Mouse (Mus musculus) liver, adult 2 months (tissue): ENCODE data around the gene Mff. TPM values are rescaled to one million over a fixed set of nuclear protein-coding genes. Genes with fewer than 3 reads are reported as not detected.

Source experiments
- DNase-seq: peaks from one replicate; pipeline ENCODE4 v3.0.0-alpha.2; 2011; ENCODE audit warnings: low read depth, low spot score; ENCODE audit errors: extremely low read depth
- H3K27ac ChIP-seq: fragments of 200-500 bp; replicated peaks from 2 replicates; pipeline ENCODE4 v1.5.1; 2012; ENCODE audit warnings: low read depth, mild to moderate bottlenecking, control low read depth, inconsistent platforms, low read length; ENCODE audit not compliant: insufficient read depth
- H3K27me3 ChIP-seq: fragments of 200-500 bp; 2 replicates; pipeline ENCODE4 v1.6.1; 2012; ENCODE audit warnings: mild to moderate bottlenecking, moderate library complexity, low read length, inconsistent platforms; ENCODE audit not compliant: control insufficient read depth, insufficient read depth
- H3K36me3 ChIP-seq: fragments of 200-500 bp; 2 replicates; pipeline ENCODE4 v1.6.1; 2012; ENCODE audit warnings: low read length, inconsistent platforms; ENCODE audit not compliant: control insufficient read depth, insufficient read depth
- H3K4me1 ChIP-seq: fragments of 200-500 bp; 2 replicates; pipeline ENCODE4 v1.6.1; 2011; ENCODE audit warnings: low read length; ENCODE audit not compliant: control insufficient read depth, insufficient read depth
- H3K4me3 ChIP-seq: fragments of 200-500 bp; 2 replicates; pipeline ENCODE4 v1.5.1; 2011; ENCODE audit warnings: low read depth, mild to moderate bottlenecking, control low read depth, low read length, moderate library complexity; ENCODE audit not compliant: insufficient read depth
- H3K79me2 ChIP-seq: fragments of 200-500 bp; 2 replicates; pipeline ENCODE4 v1.6.1; 2012; ENCODE audit warnings: inconsistent platforms, mild to moderate bottlenecking, low read length, moderate library complexity; ENCODE audit not compliant: control insufficient read depth, insufficient read depth
- H3K9ac ChIP-seq: fragments of 200-500 bp; 2 replicates; pipeline ENCODE4 v1.6.1; 2012; ENCODE audit warnings: low read depth, mild to moderate bottlenecking, control low read depth, inconsistent platforms, low read length
- CTCF ChIP-seq: fragments of 200-500 bp; IDR thresholded peaks from 2 replicates; pipeline ENCODE4 v1.5.1; 2011; ENCODE audit warnings: low read depth, low read length, control low read depth
- POLR2A ChIP-seq: fragments of 200-500 bp; IDR thresholded peaks from 2 replicates; pipeline ENCODE4 v1.6.1; 2011; ENCODE audit warnings: low read length, control low read depth; ENCODE audit not compliant: insufficient read depth; ENCODE audit errors: extremely low read depth
- WGBS: fragments of 180-500 bp; shearing (Covaris S2); methylation state at CpG from one replicate; pipeline ENCODE4 v1.1.7; 2018; 5-methylcytosine and 5-hydroxymethylcytosine counted together
- polyA plus RNA-seq: library from polyadenylated mRNA; depleted of rRNA; stranded (reverse); fragments of >200 nt; gene quantifications from 2 replicates; pipeline ENCODE4 v1.2.3, GENCODE M21; 2012
- total RNA-seq: library from RNA; depleted of rRNA; stranded (reverse); fragments of >200 nt; gene quantifications from 2 replicates; pipeline ENCODE4 v1.2.3, GENCODE M21; 2014

Gene Mff
- total and polyA plus RNA-seq, 2 experiments, result 38.1 to 58.3 TPM

DNA sequence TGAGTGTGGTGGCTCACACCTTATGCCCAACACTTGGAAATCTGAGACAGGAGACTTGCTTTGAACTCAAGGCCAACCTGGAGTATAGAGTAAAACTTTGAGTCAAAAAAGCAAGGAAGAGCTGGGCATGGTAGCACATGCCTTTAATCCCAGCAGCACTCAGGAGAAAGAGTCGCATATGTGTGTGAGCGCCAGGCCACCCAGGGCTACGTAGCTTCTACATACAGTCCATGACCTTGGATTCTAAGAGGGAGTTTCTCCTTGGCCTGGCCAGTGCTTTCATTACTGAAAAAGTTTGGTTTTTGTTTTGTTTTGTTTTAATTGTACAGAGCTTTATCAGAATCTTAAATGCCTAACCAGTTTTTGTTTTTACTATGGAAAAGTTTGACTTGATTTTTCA is 19.3 kb downstream of the Mff start:
- peaks cover 32% of the 10 kb centered on the region for H3K36me3 ChIP-seq
- no peak overlapping the region for H3K4me3 ChIP-seq
- peaks cover 2% of the 10 kb centered on the region; the same call in 1 of the 2 replicates for H3K79me2 ChIP-seq
- no peaks in the 10 kb centered on the region for H3K4me1 ChIP-seq
- no peak overlapping the region for H3K27ac ChIP-seq
- no peaks in the 10 kb centered on the region for H3K27me3 ChIP-seq
- no peak for TF ChIP-seq CTCF
- TF ChIP-seq POLR2A, result no peak
- no peak overlapping the region for H3K9ac ChIP-seq
- 90% methylated on average over 3 of the region's 3 CpGs for WGBS
- no peak for DNase-seq

DNA sequence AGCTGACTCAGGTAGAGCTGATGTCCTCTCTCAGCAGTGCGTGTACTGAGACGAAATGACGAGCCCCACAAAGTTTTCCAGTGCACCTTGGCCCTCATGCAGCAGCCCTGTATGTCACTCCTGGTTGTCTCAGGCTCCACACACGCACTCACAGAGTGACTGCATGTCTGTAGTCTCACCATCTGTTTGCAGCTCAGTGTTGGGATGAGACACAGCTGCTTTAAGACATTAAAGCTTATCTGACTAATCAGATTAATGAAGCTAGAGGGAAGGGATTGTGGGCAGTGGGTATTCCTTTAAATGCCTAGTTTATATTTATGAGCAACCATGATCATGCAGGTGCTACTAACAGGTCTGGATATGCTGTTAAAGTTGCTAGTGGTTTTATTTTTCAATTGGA is 21.7 kb downstream of the Mff start:
- Histone ChIP-seq H3K4me3 (no peak overlapping the region), H3K27ac (no peak overlapping the region), H3K9ac (no peak overlapping the region), H3K79me2 (no peaks in the 10 kb centered on the region; the same call in 1 of the 2 replicates), H3K36me3 (peaks cover 31% of the 10 kb centered on the region), H3K4me1 (no peaks in the 10 kb centered on the region), H3K27me3 (no peaks in the 10 kb centered on the region)
- TF ChIP-seq POLR2A (no peak), CTCF (no peak)
- 91% methylated on average over 4 of the region's 4 CpGs for WGBS
- DNase-seq, result no peak

DNA sequence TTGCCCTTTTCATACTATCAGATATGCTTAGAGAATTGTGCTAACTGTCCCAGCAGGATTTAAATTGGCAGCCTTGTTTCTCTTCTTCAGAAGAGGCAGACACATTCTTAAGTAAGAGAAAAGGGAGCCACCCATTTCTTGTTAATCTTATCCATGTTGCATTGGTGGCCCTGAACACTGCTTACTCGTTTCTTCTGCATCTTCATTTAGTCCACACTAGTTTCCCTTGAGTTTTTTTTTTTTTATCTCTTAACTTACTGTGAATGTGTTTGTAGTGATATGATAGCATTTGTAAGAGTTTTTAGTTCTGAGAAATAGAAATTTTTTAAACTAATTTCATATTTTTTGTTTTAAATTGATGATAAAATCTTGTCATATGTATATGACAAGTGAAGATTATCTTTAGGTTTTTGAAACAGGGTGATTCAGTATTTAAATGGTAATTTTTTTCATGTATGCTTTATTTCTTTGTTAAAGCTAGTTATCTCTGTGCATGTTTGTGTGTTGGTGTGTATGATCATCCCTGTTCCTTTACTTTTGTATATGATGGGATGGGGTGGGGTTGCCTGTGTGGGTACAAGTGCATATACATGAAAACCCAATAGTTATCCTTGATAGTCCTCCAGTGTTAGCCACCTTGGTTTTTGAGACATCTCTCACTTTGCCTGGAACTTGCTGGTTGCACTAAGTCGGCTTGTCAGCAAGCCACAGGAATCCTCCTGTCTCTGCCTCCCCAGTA is 23.2 kb downstream of the Mff start:
- Histone ChIP-seq H3K27ac (no peak overlapping the region), H3K36me3 (peaks cover 27% of the 10 kb centered on the region), H3K9ac (no peak overlapping the region), H3K4me1 (no peaks in the 10 kb centered on the region), H3K27me3 (no peaks in the 10 kb centered on the region), H3K4me3 (no peak overlapping the region), H3K79me2 (no peaks in the 10 kb centered on the region; the same call in 1 of the 2 replicates)
- DNase-seq, result no peak
- no peak for TF ChIP-seq POLR2A
- no peak for TF ChIP-seq CTCF
- 89% methylated on average over 2 of the region's 2 CpGs for WGBS

DNA sequence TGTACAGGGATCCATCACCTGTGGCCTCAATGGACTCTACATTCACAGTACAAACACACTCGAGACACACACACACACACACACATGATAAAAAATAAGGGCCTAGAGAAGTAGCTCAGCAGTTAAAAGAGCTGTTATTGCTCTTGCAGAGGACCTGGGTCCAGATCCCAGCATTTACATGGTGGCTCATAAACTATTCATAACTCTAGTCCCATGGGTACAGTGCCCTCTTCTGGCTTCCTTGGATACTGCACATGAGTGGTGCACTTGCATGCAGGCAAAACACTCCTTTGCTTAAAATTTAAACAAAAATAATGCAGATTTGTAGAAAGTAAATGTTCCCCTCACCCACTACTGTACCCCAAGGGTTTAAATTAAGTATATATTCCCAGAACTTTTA is 34.8 kb downstream of the Mff start:
- WGBS, result 93% methylated on average over 1 of the region's 1 CpGs
- H3K4me3 ChIP-seq, result no peak overlapping the region
- no peaks in the 10 kb centered on the region for H3K27me3 ChIP-seq
- DNase-seq, result no peak
- H3K79me2 ChIP-seq, result no peaks in the 10 kb centered on the region
- peaks cover 12% of the 10 kb centered on the region for H3K36me3 ChIP-seq
- no peaks in the 10 kb centered on the region for H3K4me1 ChIP-seq
- no peak overlapping the region for H3K27ac ChIP-seq
- H3K9ac ChIP-seq, result no peak overlapping the region
- no peak for TF ChIP-seq POLR2A
- TF ChIP-seq CTCF, result peak; percentile 1; the same call in 1 of the 2 replicates

DNA sequence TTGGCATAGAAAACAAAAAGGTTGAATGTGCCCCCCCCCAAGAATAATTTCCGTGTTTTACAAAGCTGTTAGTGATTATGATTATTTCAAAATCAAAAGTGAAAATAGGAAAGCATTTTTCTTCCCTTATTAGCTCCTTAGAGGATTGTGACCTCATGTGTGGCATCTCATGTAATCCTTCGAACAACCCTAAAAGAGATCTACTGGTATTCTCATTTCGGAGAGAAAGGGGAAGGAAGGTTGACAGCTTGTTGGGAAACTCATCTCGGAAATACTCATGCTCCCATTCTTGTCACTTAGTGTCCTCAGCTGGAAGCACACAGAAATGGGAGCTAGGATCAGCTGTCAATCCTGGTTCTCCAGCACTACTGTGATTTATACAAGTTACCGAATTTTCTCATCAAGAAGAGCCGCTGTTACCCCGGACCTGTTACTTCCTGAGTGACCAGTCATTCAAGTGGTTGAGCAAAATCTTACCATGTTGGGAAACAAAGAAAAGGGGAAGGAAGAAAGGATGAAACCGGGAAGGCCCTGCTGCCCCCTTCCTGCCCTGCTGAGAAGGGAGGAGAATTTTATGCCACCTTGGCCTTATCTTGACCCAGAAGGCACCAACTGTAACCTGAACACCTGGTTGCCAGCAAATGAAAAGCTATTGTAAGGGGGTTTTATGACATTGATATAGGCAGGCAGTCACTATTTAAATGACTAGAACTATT is 36.9 kb downstream of the Mff start:
- Histone ChIP-seq H3K4me3 (no peak overlapping the region), H3K27me3 (no peaks in the 10 kb centered on the region), H3K4me1 (no peaks in the 10 kb centered on the region), H3K27ac (no peak overlapping the region), H3K9ac (no peak overlapping the region), H3K79me2 (no peaks in the 10 kb centered on the region), H3K36me3 (peaks cover 5% of the 10 kb centered on the region)
- WGBS, result 89% methylated on average over 8 of the region's 8 CpGs
- no peak for DNase-seq
- no peak for TF ChIP-seq POLR2A
- no peak for TF ChIP-seq CTCF

DNA sequence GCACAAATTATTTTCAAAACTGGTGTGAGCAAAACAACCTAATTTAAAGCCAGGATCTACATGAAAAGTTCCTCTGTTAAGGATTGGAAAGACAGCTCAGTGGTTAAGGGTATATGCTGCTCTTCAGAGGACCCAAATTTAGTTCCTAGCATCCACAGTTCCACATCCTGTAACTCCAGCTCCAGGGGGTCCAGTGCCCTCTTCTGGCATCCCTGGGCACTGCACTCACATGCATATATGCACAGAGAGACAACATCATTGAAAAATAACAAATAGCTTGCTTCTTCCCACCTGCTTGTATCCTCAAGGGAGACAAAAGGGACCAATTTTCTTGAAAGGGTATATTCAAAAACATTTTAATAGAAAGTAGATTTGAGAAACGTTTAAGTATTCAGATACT is 37.6 kb downstream of the Mff start:
- Histone ChIP-seq H3K36me3 (peaks cover 5% of the 10 kb centered on the region), H3K4me1 (no peaks in the 10 kb centered on the region), H3K9ac (no peak overlapping the region), H3K27ac (no peak overlapping the region), H3K4me3 (no peak overlapping the region), H3K79me2 (no peaks in the 10 kb centered on the region), H3K27me3 (no peaks in the 10 kb centered on the region)
- DNase-seq, result no peak
- peak; percentile 32; the same call in 1 of the 2 replicates for TF ChIP-seq CTCF
- TF ChIP-seq POLR2A, result no peak
- 91% methylated on average over 1 of the region's 1 CpGs for WGBS
